Mouse (Mus musculus) small intestine, adult 2 months (tissue): Measurements from ENCODE around the gene Homer3. TPM values are rescaled to one million over a fixed set of nuclear protein-coding genes. Genes with fewer than 3 reads are reported as not detected.
A peak's percentile ranks its signal among the peaks of the same experiment; 100 is the strongest.

Source experiments
- H3K27ac ChIP-seq: fragments of 200-500 bp; 2 replicates; pipeline ENCODE4 v1.5.1; 2012; ENCODE audit warnings: low read depth, low read length, control low read depth, inconsistent platforms; ENCODE audit not compliant: insufficient read depth
- H3K27me3 ChIP-seq: fragments of 200-500 bp; 2 replicates; pipeline ENCODE4 v1.6.1; 2012; ENCODE audit warnings: mild to moderate bottlenecking, moderate library complexity, low read length, inconsistent platforms; ENCODE audit not compliant: control insufficient read depth, insufficient read depth
- H3K36me3 ChIP-seq: fragments of 200-500 bp; 2 replicates; pipeline ENCODE4 v1.6.1; 2012; ENCODE audit warnings: mild to moderate bottlenecking, low read length, control low read depth, inconsistent platforms; ENCODE audit not compliant: control insufficient read depth, insufficient read depth
- H3K4me1 ChIP-seq: fragments of 200-500 bp; 2 replicates; pipeline ENCODE4 v1.6.1; 2012; ENCODE audit warnings: low read length, inconsistent platforms, mixed read lengths; ENCODE audit not compliant: control insufficient read depth, insufficient read depth, insufficient read length
- H3K4me3 ChIP-seq: fragments of 200-500 bp; 2 replicates; pipeline ENCODE4 v1.5.1; 2012; ENCODE audit warnings: low read depth, mild to moderate bottlenecking, control low read depth, inconsistent platforms, low read length, moderate library complexity
- CTCF ChIP-seq: fragments of 200-500 bp; IDR thresholded peaks from 2 replicates; pipeline ENCODE4 v1.5.1; 2012; ENCODE audit warnings: low read depth, mild to moderate bottlenecking, control low read depth, inconsistent platforms, low read length, moderate library complexity, mixed read lengths; ENCODE audit not compliant: insufficient replicate concordance, insufficient read length; ENCODE audit errors: extremely low read depth
- POLR2A ChIP-seq: fragments of 200-500 bp; IDR thresholded peaks from 2 replicates; pipeline ENCODE4 v1.6.1; 2012; ENCODE audit warnings: low read depth, mild to moderate bottlenecking, control low read depth, inconsistent platforms, low read length, moderate library complexity
- WGBS: fragments of 180-500 bp; shearing (Covaris S2); methylation state at CpG from one replicate; pipeline ENCODE4 v1.1.7; 2018; 5-methylcytosine and 5-hydroxymethylcytosine counted together
- polyA plus RNA-seq: library from polyadenylated mRNA; depleted of rRNA; stranded (reverse); fragments of >200 nt; gene quantifications from 2 replicates; pipeline ENCODE4 v1.2.3, GENCODE M21; 2012

The Homer3 gene
- polyA plus RNA-seq, 1 experiment, result 9.4 TPM

GRCm38 (mm10) chr8:70247841-70248240, 34.8 kb upstream of the Homer3 start:
- no peaks in the 10 kb centered on the region for H3K4me1 ChIP-seq
- peaks cover 64% of the 10 kb centered on the region for H3K36me3 ChIP-seq
- H3K4me3 ChIP-seq, result no peak overlapping the region
- H3K27ac ChIP-seq, result no peak overlapping the region
- 96% methylated on average over 3 of the region's 3 CpGs for WGBS
- H3K27me3 ChIP-seq, result no peaks in the 10 kb centered on the region
- TF ChIP-seq POLR2A (no peak), CTCF (no peak)

GRCm38 (mm10) chr8:70254628-70255027, 28.0 kb upstream of the Homer3 start:
- no peak for TF ChIP-seq POLR2A
- no peak for TF ChIP-seq CTCF
- no peaks in the 10 kb centered on the region for H3K27me3 ChIP-seq
- peaks cover 64% of the 10 kb centered on the region for H3K36me3 ChIP-seq
- WGBS, result 61% methylated on average over 1 of the region's 1 CpGs
- H3K4me1 ChIP-seq, result peaks cover 3% of the 10 kb centered on the region
- no peak overlapping the region for H3K4me3 ChIP-seq
- no peak overlapping the region for H3K27ac ChIP-seq

- Histone ChIP-seq H3K27ac (no peak overlapping the region), H3K4me3 (no peak overlapping the region), H3K27me3 (no peaks in the 10 kb centered on the region), H3K4me1 (peaks cover 3% of the 10 kb centered on the region), H3K36me3 (peaks cover 59% of the 10 kb centered on the region)
- WGBS, result 47% methylated on average over 3 of the region's 3 CpGs
- TF ChIP-seq CTCF (no peak), POLR2A (no peak)
Measured at GRCm38 (mm10) chr8:70257456-70257855, 25.2 kb upstream of the Homer3 start.

- H3K27me3 ChIP-seq, result no peaks in the 10 kb centered on the region
- H3K27ac ChIP-seq, result no peak overlapping the region
- WGBS, result 66% methylated on average over 5 of the region's 5 CpGs
- peaks cover 57% of the 10 kb centered on the region for H3K36me3 ChIP-seq
- H3K4me1 ChIP-seq, result peaks cover 3% of the 10 kb centered on the region
- no peak overlapping the region for H3K4me3 ChIP-seq
- TF ChIP-seq POLR2A (no peak), CTCF (no peak)
Measured at GRCm38 (mm10) chr8:70258600-70258999, 24.0 kb upstream of the Homer3 start.

- H3K4me3 ChIP-seq, result no peak overlapping the region
- TF ChIP-seq CTCF (no peak), POLR2A (no peak)
- H3K4me1 ChIP-seq, result peaks cover 3% of the 10 kb centered on the region
- H3K27me3 ChIP-seq, result no peaks in the 10 kb centered on the region
- 76% methylated on average over 2 of the region's 2 CpGs for WGBS
- peaks cover 58% of the 10 kb centered on the region for H3K36me3 ChIP-seq
- no peak overlapping the region for H3K27ac ChIP-seq
Measured at GRCm38 (mm10) chr8:70259043-70259442, 23.6 kb upstream of the Homer3 start.

GRCm38 (mm10) chr8:70267674-70268073, 15.0 kb upstream of the Homer3 start:
- 78% methylated on average over 3 of the region's 3 CpGs for WGBS
- Histone ChIP-seq H3K27ac (no peak overlapping the region), H3K36me3 (peaks cover 12% of the 10 kb centered on the region), H3K27me3 (no peaks in the 10 kb centered on the region), H3K4me1 (no peaks in the 10 kb centered on the region), H3K4me3 (no peak overlapping the region)
- no peak for TF ChIP-seq CTCF
- TF ChIP-seq POLR2A, result no peak

GRCm38 (mm10) chr8:70268311-70268710, 14.3 kb upstream of the Homer3 start:
- Histone ChIP-seq H3K27me3 (no peaks in the 10 kb centered on the region), H3K4me3 (no peak overlapping the region), H3K27ac (no peak overlapping the region), H3K36me3 (peaks cover 6% of the 10 kb centered on the region; the same call in 1 of the 2 replicates), H3K4me1 (peaks cover 5% of the 10 kb centered on the region; the same call in 1 of the 2 replicates)
- TF ChIP-seq CTCF (no peak), POLR2A (no peak)
- WGBS, result 68% methylated on average over 5 of the region's 5 CpGs

GRCm38 (mm10) chr8:70268799-70269565, 13.6 kb upstream of the Homer3 start:
- WGBS, result 42% methylated on average over 11 of the region's 11 CpGs
- H3K4me1 ChIP-seq, result peaks cover 6% of the 10 kb centered on the region; the same call in 1 of the 2 replicates
- H3K27me3 ChIP-seq, result no peaks in the 10 kb centered on the region
- TF ChIP-seq POLR2A, result no peak
- peak; percentile 28; the same call in 1 of the 2 replicates for TF ChIP-seq CTCF
- H3K4me3 ChIP-seq, result no peak overlapping the region
- 0 out of 2 replicates have a peak, but pooled peaks cover under 1% of the 10 kb centered on the region for H3K36me3 ChIP-seq
- H3K27ac ChIP-seq, result no peak overlapping the region
